In the genomic region with DNA sequence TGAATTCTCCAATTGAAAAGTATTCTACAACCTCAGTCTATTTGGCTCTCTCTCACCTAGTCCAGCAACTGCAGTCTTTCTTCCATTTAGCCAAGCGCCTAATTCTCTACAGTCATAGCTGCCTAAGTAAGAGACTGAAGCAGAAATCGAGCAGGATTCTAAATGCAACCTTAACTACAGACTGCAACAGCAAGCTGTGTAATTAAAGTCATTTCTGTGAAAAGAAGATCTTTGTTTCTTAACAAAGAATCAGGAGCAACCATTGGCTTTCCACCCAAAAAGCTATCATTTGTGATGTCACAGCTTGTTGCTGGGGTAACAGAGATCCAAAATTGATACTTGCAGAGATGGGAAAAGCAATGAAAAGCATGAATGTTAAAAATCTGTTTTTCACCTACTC, we compare ENCODE assay signal across 21 mouse cellular contexts.
DNase-seq lines count a peak whose midpoint lies in the region; ATAC-seq and TF ChIP-seq lines count a peak whose summit lies in the region.
"Had no signal": no experiment of that assay in that cellular context is flagged by ENCODE, and none has a peak within 500 bp of the region (broad histone marks: within the 10 kb centered on the region; RNA-seq: fewer than 3 reads in every experiment).

No protein-coding gene starts in this region.

- no peak overlapping the region for H3K4me3 ChIP-seq in layer of hippocampus, adult 2 months
- H3K4me3 ChIP-seq: embryonic facial prominence, embryonic 15.5 days; erythroblast, embryonic 14.5 days; heart, embryonic 10.5 days; intestine, embryonic 15.5 days had no signal

- TF ChIP-seq POLR2A in brain, embryonic 14.5 days (IDR thresholded peaks at IDR 0.05; ENCODE audit: borderline replicate concordance, extremely low read depth, insufficient read depth, insufficient read length, poor library complexity, severe bottlenecking), result no peak

- ATAC-seq in frontal cortex, adult (ENCODE audit: low TSS enrichment), result 0 out of 2 replicates have a peak, but pooled peaks have one; percentile 45
- ATAC-seq: intestine, embryonic 15.5 days had no signal

- DNase-seq in frontal cortex, postnatal 25 days (ENCODE audit: low spot score in 2 of 2), result no peak
- peak in 1 of 2 experiments; percentile 40 for DNase-seq in layer of hippocampus, adult 2 months (ENCODE audit: low spot score in 2 of 2)
- no peak for DNase-seq in layer of hippocampus, adult 9-11 months
- DNase-seq in brain, adult 2 months (ENCODE audit: low read depth, low spot score), result peak; percentile 78
- DNase-seq in brain, embryonic 14.5 days (ENCODE audit: low read depth), result peak; percentile 38
- no peak for DNase-seq in lung, postnatal 10 days
- DNase-seq in urinary bladder, postnatal 36 days (ENCODE audit: low spot score in 2 of 2), result no peak
- DNase-seq: adrenal gland, adult 2 months; adrenal gland, postnatal 25 days; cerebellum, adult 11 months; cerebellum, adult 8-10 months; cerebellum, postnatal 14 days; embryo, embryonic 11 days; gastrocnemius, postnatal 10 days; heart, adult 18-20 months; heart, postnatal 10 days had no signal

- H3K27ac ChIP-seq in layer of hippocampus, adult 2 months, result peak overlapping the region; percentile 29; the same call in 1 of the 2 replicates
- H3K27ac ChIP-seq: embryonic facial prominence, embryonic 15.5 days; heart, embryonic 10.5 days; intestine, embryonic 15.5 days had no signal

- no peak for TF ChIP-seq CTCF in layer of hippocampus, adult 2 months (conservative IDR thresholded peaks at IDR 0.05)
- no peak for TF ChIP-seq CTCF in brain, embryonic 14.5 days (IDR thresholded peaks at IDR 0.05; ENCODE audit: borderline replicate concordance, extremely low read depth, insufficient read depth, insufficient read length)

Comparison
In these comparisons a context has a peak if more than half of its experiments do, and no peak if none do; other contexts are left out.
1. DNase-seq: peak in brain, adult 2 months (single experiment) and brain, embryonic 14.5 days (single experiment); none in frontal cortex, postnatal 25 days (0 of 2), layer of hippocampus, adult 9-11 months (single experiment), lung, postnatal 10 days (single experiment) and urinary bladder, postnatal 36 days (0 of 2).